Mouse (Mus musculus): Measurements from ENCODE around the gene Rpl19. TPM values are rescaled to one million over a fixed set of nuclear protein-coding genes. Genes with fewer than 3 reads are reported as not detected.

Gene Rpl19
- polyA plus RNA-seq, 1 experiment = 2,972 TPM

- H3ac ChIP-seq (ENCODE audit: control insufficient read depth, insufficient read length) = no peak overlapping the region
- TF ChIP-seq SRF (IDR thresholded peaks at IDR 0.05; ENCODE audit: control insufficient read depth, insufficient read length, low read depth) (no peak), POLR2AphosphoS2 (IDR thresholded peaks at IDR 0.05; ENCODE audit: insufficient read length, low read depth) (peak; percentile 37)
- no peaks in the 10 kb centered on the region for H3K27me3 ChIP-seq (ENCODE audit: control insufficient read depth, insufficient read depth, insufficient read length)
- no peak overlapping the region for H3K4me2 ChIP-seq (ENCODE audit: low read depth)
- H3K79me2 ChIP-seq (ENCODE audit: control insufficient read depth, insufficient read depth) = no peaks in the 10 kb centered on the region
- no peaks in the 10 kb centered on the region for H3K36me3 ChIP-seq (ENCODE audit: control insufficient read depth, insufficient read depth)
- no peak overlapping the region for H3K4me3 ChIP-seq
Observed at GRCm38 (mm10) chr11:97998074-97998793, 28.3 kb upstream of the Rpl19 start.

GRCm38 (mm10) chr11:97998898-97999608 lies 27.5 kb upstream of the Rpl19 start:
- no peak overlapping the region for H3K4me3 ChIP-seq
- H3K4me2 ChIP-seq (ENCODE audit: low read depth) = no peak overlapping the region
- no peaks in the 10 kb centered on the region for H3K36me3 ChIP-seq (ENCODE audit: control insufficient read depth, insufficient read depth)
- no peaks in the 10 kb centered on the region for H3K79me2 ChIP-seq (ENCODE audit: control insufficient read depth, insufficient read depth)
- H3K27me3 ChIP-seq (ENCODE audit: control insufficient read depth, insufficient read depth, insufficient read length) = no peaks in the 10 kb centered on the region
- no peak overlapping the region for H3ac ChIP-seq (ENCODE audit: control insufficient read depth, insufficient read length)
- TF ChIP-seq MYOG (IDR thresholded peaks at IDR 0.05; ENCODE audit: control insufficient read depth in 1 of 3, insufficient read depth in 1 of 3, insufficient read length in 2 of 3, low read depth in 2 of 3) (no peak), E2F4 (IDR thresholded peaks at IDR 0.05; ENCODE audit: insufficient read depth) (no peak), TCF3 (IDR thresholded peaks at IDR 0.05; ENCODE audit: insufficient read length, low read depth) (no peak), SRF (IDR thresholded peaks at IDR 0.05; ENCODE audit: control insufficient read depth, insufficient read length, low read depth) (no peak), MAX (IDR thresholded peaks at IDR 0.05; ENCODE audit: low read depth) (no peak), MYOD1 (IDR thresholded peaks at IDR 0.05; ENCODE audit: control insufficient read depth in 1 of 3, insufficient read length in 2 of 3, low read depth in 2 of 3) (no peak), CEBPB (IDR thresholded peaks at IDR 0.05; ENCODE audit: insufficient read depth, poor library complexity, severe bottlenecking) (no peak), POLR2A (IDR thresholded peaks at IDR 0.05; ENCODE audit: insufficient read length, low read depth) (peak; percentile 10), REST (IDR thresholded peaks at IDR 0.05; ENCODE audit: insufficient read depth, insufficient read length) (no peak), POLR2AphosphoS2 (IDR thresholded peaks at IDR 0.05; ENCODE audit: insufficient read length, low read depth) (peak; percentile 93), USF1 (IDR thresholded peaks at IDR 0.05; ENCODE audit: low read depth) (peak; percentile 17), TCF12 (IDR thresholded peaks at IDR 0.05; ENCODE audit: insufficient read depth, poor library complexity, severe bottlenecking) (no peak)

DNA sequence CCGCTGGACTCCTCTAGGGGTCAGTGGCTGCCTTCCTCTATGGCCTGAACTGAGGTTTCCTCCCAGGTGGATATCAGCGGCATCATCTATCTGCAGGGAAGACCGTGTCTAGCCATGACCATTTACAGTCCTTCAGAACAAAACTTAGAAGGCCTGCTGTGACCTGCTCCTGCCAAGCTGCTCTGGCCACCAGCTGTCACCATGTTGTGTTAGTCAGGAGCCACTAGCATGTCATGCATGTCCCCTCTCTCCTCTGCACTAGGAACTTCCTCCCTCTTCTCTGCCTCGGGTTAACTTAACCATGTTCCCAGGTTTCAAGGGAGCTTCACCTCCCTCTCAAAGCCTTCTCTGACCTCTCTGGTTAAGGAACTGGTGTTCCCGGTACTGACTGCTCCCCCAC lies 26.8 kb upstream of the Rpl19 start:
- Histone ChIP-seq H3ac (ENCODE audit: control insufficient read depth, insufficient read length) (no peak overlapping the region), H3K36me3 (ENCODE audit: control insufficient read depth, insufficient read depth) (no peaks in the 10 kb centered on the region), H3K4me2 (ENCODE audit: low read depth) (no peak overlapping the region), H3K4me3 (no peak overlapping the region), H3K79me2 (ENCODE audit: control insufficient read depth, insufficient read depth) (no peaks in the 10 kb centered on the region), H3K27me3 (ENCODE audit: control insufficient read depth, insufficient read depth, insufficient read length) (no peaks in the 10 kb centered on the region)
- TF ChIP-seq E2F4 (IDR thresholded peaks at IDR 0.05; ENCODE audit: insufficient read depth) (no peak), SRF (IDR thresholded peaks at IDR 0.05; ENCODE audit: control insufficient read depth, insufficient read length, low read depth) (no peak), TCF12 (IDR thresholded peaks at IDR 0.05; ENCODE audit: insufficient read depth, poor library complexity, severe bottlenecking) (no peak), USF1 (IDR thresholded peaks at IDR 0.05; ENCODE audit: low read depth) (no peak), POLR2AphosphoS2 (IDR thresholded peaks at IDR 0.05; ENCODE audit: insufficient read length, low read depth) (peak; percentile 95), MAX (IDR thresholded peaks at IDR 0.05; ENCODE audit: low read depth) (no peak), POLR2A (IDR thresholded peaks at IDR 0.05; ENCODE audit: insufficient read length, low read depth) (peak; percentile 30), REST (IDR thresholded peaks at IDR 0.05; ENCODE audit: insufficient read depth, insufficient read length) (no peak), MYOD1 (IDR thresholded peaks at IDR 0.05; ENCODE audit: control insufficient read depth in 1 of 3, insufficient read length in 2 of 3, low read depth in 2 of 3) (peak in 1 of 3 experiments; percentile 60), MYOG (IDR thresholded peaks at IDR 0.05; ENCODE audit: control insufficient read depth in 1 of 3, insufficient read depth in 1 of 3, insufficient read length in 2 of 3, low read depth in 2 of 3) (peak in 1 of 3 experiments; percentile 66), TCF3 (IDR thresholded peaks at IDR 0.05; ENCODE audit: insufficient read length, low read depth) (no peak), CEBPB (IDR thresholded peaks at IDR 0.05; ENCODE audit: insufficient read depth, poor library complexity, severe bottlenecking) (no peak)

DNA sequence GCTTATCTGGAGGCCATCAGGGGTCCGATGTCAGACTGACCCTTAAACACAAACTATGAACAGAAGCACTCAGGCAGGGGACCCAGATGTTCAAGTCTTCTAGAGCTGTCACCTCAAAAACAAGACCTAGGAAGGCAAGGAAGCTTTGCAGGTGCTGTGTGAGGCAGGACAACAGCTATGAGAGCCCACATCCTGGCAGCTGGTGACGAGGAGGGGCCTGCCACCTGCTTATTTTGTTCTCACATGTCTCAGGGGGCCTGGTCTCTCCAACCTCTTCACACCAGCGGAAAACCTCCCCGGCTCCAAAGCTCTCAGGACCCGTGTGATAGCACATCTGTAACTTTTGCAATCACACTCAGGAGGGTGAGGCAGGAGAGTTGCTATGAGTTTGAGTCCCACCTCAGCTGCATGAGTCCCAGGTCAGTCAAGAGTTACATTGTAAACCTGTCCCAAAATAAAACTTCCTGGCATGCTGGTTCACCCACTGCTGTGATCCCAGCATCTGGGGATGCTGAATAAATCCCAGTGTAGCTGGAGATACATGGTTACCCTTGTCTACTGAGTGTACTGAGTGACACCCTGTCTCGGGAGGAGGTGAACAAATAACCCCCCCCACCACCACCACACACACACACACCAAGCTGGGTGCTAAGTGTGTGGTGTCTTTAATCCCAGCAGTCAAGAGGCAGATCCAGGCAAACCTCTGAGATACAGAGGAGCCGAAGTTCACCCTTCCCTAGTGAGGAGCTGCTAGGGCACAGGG lies 26.0 kb upstream of the Rpl19 start:
- H3K4me2 ChIP-seq (ENCODE audit: low read depth) = no peak overlapping the region
- no peak overlapping the region for H3ac ChIP-seq (ENCODE audit: control insufficient read depth, insufficient read length)
- TF ChIP-seq MYOD1 (IDR thresholded peaks at IDR 0.05; ENCODE audit: control insufficient read depth in 1 of 3, insufficient read length in 2 of 3, low read depth in 2 of 3) (peak in 2 of 3 experiments; percentile 20 to 60), E2F4 (IDR thresholded peaks at IDR 0.05; ENCODE audit: insufficient read depth) (no peak), POLR2AphosphoS2 (IDR thresholded peaks at IDR 0.05; ENCODE audit: insufficient read length, low read depth) (peak; percentile 78), MYOG (IDR thresholded peaks at IDR 0.05; ENCODE audit: control insufficient read depth in 1 of 3, insufficient read depth in 1 of 3, insufficient read length in 2 of 3, low read depth in 2 of 3) (peak in 1 of 3 experiments; percentile 77)
- no peaks in the 10 kb centered on the region for H3K79me2 ChIP-seq (ENCODE audit: control insufficient read depth, insufficient read depth)
- H3K36me3 ChIP-seq (ENCODE audit: control insufficient read depth, insufficient read depth) = no peaks in the 10 kb centered on the region
- H3K4me3 ChIP-seq = no peak overlapping the region
- H3K27me3 ChIP-seq (ENCODE audit: control insufficient read depth, insufficient read depth, insufficient read length) = no peaks in the 10 kb centered on the region
